Mouse (Mus musculus) heart, adult 11 months (tissue): Measurements from ENCODE around the gene Adk.

ENCODE experiments used
- DNase-seq: peaks from one replicate; pipeline ENCODE4 v3.0.0; 2022

Adk gene

DNA sequence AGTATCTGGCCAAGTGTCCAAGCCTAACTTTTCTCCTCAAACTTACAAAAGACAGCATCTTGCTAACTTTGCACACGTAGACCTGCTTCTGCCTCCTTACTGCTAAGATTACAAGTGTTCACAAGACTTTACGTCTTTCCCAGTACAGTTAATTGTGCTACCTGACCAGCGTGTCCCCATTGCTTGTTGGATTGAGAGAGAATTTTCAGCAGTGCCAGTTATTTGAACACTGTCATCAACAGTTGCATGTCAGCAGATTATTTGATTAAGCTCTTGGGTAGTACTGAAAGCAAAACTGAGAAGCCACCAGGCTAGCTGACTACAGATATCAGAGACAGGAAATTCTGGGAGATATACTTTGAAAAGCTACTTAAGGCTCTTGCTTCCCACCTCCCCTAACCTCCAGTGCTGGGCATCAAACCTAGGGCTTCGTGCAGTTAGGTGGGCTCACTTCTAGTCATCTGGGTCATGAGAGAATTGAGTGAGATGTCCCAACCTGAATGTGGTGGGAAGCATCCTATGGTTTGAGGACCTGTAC is 50.4 kb downstream of the Adk start:
- peak; percentile 84 for DNase-seq

DNA sequence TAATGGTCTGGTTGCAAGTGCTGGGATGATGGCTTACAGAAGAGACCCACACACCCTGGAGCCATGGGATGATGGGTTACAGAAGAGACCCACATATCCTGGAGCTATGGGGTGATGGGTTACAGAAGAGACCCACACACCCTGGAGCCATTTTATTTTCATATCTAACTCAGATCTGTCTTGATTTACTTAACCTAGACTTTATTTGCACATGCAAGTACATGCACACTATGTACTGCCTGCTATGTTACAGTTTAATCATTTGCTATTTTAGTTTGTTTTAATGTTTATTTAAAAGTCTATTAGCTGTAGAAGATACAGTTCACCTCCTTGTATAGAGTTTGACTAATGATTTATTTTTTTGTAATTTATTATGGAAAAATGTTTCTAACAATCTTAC is 52.7 kb downstream of the Adk start:
- no peak for DNase-seq

DNA sequence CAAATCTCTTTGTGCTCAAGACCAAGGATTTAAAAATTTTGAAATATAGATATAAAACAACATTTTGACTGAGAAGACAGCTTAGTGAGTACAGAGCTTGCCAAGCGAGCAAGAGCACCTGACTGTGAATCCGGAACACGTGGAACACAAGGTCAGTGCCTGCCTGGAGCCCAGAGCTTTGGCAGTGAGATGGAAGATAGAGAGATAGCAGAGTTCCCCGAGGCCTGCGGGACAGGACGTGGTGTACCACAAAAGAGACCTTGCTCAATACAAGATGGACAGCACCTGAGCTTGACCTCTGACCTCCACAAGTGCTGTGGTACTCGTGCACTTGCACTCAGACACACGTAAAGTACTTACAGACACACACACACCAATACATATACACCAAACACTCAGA is 54.2 kb downstream of the Adk start:
- peak; percentile 95 for DNase-seq

DNA sequence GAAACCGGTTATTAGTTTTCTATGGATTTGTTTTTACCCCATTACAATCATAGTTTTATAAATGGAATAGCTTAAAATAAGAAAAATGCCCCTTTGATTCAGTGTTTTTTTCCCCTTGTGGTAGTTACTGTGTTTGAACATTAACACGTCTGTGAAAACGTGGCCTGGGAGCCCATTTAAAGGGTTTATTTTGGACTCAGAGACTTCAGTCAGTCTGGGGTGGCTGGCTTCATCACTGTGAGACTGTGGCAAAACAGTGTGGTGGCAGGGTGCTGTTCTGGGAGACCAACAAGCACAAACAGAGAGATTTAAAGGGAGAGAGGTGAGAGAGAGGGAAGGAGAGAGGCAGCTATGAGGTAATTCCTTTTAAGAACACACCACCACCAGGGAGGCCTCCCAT is 55.2 kb downstream of the Adk start:
- peak; percentile 39 for DNase-seq

DNA sequence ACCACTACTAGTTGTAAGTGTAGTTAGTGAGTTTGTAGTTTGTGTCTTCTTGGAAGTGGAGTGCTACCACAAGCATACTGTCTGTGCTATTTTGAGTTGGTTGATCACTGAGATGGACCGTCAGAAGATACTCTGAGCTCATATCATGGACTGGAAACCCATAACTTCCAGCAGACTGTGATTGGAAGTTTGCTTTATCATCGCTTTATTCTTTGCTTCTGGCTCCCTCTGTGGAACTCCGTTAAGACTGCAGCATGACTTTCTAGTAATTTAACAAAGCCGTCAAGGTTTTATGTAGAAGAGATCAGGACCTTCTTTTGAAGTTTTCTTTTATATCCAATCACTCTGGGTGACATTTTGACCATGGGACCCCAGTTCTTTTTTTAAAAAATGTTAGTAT is 58.1 kb downstream of the Adk start:
- DNase-seq, result no peak

DNA sequence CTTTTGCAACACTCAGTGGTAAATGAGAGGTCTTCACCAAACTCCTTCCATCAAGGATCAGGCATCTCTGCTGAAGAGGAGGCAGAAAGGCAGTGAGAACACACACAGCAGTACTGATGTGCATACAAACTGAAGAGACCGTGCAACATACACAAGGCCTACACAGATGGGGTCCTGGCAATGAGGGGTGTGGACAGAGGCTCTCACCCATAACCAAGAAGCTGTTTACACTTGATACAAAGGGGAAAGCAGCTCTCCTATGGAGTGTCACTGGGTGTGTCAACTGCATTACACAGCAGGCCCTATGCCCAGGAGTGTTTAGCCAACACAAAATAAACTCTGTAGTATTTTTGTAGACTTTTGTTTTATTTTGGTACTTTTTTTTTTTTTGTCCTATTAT is 59.1 kb downstream of the Adk start:
- DNase-seq, result peak; percentile 62

DNA sequence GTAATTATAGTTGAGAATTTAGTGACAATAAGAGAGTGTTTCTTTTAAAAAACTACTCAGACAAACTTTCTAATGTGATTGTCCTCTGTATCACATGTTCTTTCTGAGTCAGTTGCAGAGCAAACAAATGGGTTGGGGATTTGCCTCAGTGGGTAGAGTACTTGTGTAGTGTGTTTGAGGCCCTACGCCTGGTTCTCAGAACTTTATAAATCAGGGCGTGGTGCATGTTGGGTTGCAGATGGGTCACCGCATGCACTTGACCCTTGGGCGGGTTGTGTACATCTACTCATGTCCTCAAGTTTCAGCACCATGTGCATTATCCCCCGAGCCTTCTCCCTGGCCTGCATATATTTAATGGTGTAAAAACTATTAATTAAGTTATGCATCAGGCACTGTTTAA is 59.8 kb downstream of the Adk start:
- DNase-seq, result peak; percentile 51

DNA sequence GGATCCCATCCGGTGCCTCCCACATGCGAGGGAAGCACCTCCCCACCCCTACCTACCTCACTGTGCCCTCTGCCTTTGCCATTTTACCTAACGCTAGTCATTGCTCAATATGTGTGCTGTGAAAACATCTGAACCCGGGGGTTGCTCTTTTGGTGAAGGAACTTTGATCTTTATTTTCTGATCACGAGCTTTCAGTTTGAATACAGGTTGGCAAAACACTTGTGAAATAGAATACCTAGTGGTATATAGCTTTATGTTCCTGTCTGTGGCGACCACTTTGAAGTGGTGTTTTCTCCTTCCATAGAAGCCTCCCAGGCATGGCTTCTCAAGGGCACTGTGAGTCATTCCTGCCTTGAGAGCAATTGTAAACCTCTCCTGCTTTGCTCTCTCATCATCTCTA is 60.4 kb downstream of the Adk start:
- peak; percentile 72 for DNase-seq

DNA sequence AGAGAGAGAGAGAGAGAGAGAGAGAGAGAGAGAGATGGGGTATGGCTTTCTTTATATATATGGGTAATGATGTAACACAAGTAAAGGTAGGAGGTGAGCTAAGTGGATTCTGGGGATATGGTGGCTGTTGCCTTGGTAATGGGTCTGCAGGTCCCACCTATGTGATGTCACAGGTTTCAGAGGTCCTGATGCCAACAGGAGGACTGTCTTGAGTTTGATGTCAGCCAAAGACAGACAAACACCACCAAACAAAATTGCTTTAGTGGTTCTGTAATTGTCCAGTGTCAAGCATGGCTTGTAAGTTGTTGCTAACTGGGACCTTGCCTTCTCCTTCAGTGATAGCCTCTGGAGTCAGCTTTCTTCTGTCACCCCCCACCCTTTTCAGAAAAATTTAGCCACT is 62.0 kb downstream of the Adk start:
- peak; percentile 67 for DNase-seq

DNA sequence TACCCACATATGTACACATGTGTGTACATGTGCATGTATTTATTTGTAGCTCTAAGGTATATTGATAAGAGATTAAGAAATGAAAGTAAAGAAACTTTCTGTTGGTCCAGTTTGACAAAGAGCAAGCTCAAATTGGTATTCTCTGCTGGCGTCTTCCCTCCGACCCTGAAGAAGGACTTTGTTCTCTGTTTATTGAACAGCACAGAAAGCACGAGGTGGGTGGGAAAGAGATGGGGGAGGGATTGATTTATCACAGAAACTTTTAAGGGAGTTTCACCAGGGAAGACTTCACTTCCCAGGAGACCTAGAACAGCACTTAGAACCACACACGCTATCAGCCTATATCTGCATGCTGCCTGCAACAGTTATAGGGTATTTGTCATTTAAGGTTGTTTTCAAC is 62.9 kb downstream of the Adk start:
- no peak for DNase-seq

DNA sequence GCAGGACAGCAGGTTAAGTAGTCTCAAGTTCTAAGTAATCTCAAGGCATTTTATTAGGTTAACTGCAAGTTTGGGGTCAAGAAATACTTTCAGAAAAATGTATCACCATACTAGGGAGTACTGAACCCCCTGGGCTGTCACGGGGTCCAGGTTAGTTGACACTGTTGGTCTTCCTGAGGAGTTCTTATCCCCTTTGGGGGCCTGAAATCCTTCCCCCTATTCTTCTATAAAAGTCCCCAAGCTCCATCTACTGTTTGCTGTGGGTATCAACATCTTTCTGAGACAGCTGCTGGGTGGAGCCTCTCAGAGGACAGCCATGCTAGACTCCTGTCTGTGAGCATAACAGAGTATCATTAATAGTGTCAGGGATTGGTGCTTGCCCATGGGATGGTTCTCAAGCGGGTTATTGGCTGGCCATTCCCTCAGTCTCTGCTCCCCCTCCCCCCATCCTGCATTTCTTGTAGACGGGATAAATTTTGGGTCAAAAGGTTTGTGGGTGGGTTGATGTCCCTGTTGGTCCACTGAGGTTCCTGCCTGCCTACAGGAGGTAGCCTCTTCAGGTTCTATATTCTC is 63.6 kb downstream of the Adk start:
- DNase-seq, result peak; percentile 91

DNA sequence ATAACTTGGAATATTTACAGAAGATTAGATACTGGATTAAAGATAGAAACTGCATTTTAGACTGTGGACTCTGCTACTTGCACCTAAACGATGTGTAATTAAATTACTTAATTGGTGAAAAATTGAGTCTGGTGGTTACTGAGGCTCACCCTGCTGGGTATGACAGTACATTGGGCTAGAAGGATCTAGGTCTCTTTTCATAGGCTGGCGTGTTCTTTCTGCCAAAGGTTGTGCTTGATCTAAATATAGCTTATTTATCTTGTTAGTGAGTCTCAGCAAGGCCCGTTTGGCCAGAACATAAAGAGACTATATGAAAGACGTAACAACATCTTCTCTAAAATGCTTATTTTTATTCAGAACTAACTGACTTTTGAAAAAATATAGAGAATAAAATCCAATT is 65.7 kb downstream of the Adk start:
- peak; percentile 72 for DNase-seq

DNA sequence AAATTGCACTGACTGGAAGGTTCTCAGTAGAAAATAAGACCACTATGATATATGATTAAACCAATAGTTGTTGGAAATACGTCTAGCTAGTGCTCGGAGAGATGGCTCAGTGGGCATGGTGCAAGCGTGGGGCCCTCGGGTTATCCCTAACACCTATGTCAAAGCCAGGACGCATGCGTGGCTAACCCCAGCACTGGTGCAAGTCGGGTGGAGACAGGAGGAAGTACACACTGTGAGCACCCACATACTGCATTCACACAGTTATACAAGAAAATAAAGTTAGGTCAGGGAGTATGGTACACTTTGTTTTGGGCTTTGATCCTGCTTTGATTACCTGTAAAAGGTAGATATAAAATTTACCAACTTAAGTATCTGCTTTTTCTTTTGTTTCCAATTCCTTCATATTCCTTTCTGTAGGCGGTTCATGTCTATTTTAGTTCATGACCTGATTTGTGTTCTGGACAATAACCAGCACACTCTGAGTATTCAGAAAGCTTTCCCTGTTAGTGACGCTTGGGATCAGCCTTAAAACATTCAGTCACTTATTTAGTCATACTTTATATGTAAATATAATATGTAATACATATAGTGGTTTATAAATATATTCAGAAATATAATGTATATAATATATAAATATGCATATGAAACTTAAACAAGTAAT is 67.4 kb downstream of the Adk start:
- no peak for DNase-seq

DNA sequence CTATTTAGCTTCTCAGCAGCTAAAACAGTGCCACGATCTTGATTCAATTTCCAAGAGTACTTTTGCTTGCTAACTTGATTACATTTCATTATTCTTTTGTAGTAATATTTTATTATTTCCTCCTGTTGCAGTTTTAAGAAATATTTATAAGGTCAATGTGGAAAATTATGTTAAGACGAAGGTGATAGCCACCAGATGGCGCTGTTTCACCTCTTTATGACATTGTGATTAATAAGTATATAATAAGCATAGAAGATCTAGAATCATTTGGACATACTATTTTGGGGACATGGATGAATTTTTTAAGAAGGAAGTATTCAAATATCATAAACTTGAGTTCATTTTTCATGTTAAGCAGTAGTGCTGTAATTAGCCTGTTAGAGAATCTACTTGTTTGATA is 68.1 kb downstream of the Adk start:
- DNase-seq, result no peak

DNA sequence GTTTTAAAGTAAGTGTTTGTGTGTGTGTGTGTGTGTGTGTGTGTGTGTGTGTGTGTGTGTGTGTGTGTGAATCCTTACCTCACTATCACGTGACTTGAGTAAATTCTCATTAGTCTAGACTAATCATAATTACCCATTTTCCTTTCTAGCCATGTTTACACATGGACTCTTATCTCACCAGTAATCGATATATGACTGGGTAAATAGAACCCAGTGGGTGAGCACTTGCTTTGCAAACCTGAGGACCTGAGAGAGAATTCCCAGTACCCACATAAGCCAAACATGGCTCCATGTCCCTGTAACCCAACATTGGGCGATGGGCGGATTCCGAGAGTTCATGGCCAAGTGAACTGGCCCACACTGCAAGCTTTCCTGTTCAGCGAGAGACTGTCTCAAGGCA is 74.8 kb downstream of the Adk start:
- DNase-seq, result no peak

DNA sequence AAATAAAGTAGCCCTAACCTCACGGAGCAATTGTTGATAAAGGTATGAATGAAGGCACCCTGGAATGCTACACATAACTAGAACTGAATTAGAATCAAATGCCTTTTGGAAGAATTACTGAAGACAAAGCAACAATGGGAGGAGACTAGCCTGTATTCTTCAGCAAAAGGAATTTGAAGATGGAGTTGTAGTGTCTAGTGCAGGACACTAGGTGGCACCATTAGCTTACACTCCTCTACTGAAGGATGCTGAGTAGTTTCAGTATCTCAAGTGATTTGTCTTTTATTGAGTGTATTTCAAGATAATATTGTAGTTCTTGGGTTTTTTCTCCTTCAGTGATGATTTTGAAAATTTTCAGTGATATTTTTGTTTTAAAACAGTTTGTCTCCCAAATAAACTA is 84.5 kb downstream of the Adk start:
- no peak for DNase-seq

DNA sequence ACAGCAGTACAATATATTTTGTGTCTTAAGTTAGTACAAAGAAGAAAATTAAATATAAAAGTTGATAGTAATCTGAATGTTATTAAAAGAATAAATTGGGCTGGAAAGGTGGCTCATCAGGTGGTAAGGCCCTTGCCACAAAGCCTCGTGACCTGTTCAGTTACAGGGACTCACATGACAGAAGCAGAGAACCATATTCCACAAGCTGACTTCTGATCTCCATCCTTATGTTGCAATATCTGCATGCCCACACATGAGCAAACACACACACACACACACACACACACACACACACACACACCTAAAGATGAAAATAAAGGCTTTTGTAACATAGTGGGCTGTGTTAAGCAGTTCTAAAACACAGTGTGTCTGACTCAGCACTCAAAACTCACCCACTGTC is 90.2 kb downstream of the Adk start:
- DNase-seq, result no peak

DNA sequence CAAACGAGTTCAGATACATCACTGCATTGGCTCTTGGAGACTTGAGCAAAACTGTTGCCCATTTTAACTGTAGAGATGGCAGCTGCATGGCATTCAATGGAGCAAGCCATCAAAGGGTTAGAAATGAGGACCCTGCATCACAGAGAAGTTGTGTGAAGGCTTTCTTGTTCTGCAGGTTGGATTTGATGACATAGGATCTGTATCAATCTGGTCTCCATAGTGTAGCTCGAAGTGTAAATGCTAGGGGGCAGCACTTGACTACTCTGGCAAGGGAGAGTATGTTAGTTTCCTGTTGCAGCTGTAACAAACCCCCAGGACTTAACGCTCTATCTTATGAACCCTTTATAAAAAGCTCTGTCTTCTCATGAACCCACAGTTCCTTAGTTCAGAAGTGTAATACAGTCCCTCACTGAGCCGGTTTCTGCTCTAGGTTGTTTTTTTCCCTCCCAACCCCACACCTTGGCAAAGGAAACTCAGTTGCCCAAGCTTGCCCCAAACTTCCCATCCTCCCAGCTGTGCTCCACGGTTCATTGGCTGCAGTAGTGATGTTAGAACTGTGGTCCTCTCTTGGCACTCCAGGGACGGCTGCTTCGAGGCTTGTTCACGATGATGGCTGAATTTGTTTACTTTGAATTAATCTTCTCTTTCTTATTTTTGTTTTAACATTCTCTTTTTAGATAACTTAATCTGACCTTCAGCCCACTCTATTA is 91.2 kb downstream of the Adk start:
- no peak for DNase-seq

DNA sequence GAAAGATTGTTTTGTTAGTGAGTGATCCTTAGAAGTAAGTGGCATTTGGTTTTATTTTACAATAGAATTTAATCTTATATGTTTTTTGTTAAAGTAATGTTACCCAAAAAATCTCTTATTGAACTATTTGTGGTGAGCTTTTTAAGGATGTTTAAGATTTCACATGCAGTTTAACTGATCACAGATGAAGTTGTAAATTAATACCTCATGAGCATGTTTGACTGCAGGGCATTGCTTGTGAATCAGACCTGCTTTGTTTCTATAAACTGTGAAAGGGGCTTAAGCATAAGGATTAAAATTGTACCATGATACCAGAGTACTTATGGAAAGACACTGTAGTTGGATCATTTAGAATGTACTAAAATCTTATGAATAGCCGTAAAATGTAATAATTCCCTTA is 94.8 kb downstream of the Adk start:
- DNase-seq, result no peak

DNA sequence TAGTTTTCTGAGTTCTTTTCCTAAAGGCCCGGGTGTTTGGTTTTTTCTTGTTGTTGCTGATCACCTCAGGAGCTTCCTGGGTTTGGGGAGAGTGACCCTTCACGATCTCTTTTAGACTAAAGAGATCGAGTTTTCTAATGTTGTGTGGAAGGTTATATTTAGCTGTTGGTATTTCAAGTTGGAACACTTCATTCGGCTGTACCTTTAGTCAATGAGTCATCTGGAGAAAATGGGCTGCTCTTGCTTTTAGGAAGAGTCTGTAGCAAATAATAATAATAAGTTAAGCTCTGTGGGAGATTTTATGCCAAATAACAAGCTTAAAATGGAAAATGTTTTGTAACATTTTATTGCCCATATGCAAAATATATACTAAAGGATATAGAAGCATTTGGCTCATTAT is 97.9 kb downstream of the Adk start:
- no peak for DNase-seq

DNA sequence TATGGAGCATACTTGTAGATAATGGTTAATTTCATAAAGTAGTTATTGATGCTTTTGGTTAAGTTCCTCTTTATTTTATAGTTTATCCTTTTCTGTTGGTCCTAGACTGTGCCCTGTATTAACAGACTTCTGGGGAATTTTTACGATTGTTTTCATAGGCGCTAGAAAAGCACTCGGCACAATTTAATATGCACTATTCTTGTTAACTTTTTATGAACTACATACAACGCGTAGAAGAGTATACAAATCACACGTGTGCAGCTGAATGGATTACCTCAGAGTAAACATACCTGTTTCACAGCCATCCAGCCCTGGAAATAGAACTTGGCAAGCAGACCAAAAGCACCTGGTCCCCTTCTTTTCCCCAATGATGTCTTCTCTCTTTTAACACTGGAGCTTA is 99.7 kb downstream of the Adk start:
- DNase-seq, result no peak

DNA sequence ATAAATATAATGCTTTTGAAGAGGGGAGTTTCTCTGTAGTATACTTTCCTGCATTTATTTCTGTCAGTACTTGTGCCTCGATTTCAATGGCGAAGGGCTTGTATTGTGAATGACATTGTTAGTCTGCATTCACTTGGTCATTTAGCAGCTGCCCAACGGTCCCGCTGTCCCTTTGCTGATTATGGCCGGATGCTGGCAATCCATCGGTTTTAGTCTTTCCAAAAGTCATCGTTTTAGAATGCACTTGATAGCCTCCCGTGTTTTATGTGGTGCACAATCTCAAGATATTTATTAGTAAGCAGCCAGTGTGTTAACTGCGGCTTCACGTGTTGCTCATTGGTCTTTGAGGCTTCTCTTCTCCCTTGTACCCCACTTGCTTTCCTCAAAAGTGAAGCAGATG is 113.3 kb downstream of the Adk start:
- DNase-seq, result no peak

DNA sequence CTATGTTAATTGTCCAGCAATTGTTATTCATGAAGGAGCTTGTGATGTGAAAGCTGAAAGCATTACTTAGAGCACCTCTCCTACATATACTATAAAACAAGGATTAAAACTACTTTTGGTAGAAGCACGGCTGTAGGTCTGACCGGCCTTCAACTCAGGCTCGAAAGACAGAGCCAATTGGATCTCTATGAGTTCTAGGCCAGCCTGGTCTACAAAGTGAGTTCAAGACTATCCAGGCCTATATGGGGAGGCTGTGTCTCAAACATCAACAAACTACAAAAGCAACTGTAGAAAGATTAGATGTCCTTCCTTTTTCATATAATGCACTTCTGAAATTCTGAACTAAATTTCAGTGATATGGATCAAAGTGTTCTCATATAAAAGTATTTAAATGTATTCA is 113.7 kb downstream of the Adk start:
- DNase-seq, result peak; percentile 67

DNA sequence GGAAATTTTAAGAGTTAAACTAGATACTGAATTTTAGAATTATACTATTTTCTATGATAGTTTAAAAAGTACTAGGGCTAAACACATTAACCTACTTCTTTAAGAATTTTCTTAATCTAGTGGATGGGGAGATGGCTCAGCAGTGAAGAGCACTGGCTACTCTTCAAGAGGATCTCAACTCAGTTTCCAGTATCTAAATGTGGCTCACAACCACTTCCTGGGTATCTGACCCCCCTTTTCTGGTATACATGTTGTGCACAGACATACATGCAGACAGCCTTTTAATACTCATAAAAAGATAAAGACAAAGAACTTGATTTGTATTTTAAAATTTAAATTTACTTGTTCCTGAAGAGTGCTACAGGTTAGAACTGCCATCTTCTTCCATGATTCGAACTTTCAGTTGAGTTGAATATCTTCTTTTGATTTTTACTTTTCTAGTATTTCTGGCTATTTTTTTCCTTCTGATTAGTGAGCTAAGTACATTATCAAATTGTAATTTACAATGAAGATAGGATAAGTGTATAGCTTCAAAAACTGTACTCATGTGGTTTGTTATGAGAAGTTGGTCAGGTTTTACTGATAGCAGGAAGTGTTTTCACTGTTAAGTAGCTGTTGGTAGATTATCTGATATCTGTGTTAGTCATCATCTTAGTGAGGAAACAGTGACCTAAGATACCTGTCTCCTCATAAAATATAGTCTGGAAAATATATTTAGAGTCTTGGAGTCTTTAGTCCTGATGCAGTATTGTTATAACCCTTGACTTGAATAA is 121.8 kb downstream of the Adk start:
- DNase-seq, result no peak
